Mouse (Mus musculus) forebrain, embryonic 10.5 days (tissue): ENCODE results near the gene Olfr1016. TPM values are rescaled to one million over a fixed set of nuclear protein-coding genes. Genes with fewer than 3 reads are reported as not detected.

Source experiments
- polyA plus RNA-seq: library from polyadenylated mRNA; unstranded; fragments of >200 nt; fragmentation: Nextera tagmentation; extraction: Ambion mirVana; gene quantifications from 2 replicates; pipeline ENCODE4 v1.2.1, GENCODE M21; 2016

The Olfr1016 gene
- polyA plus RNA-seq, 1 experiment from 2014 or later: not detected

Other genes with a start within 250 kb of the Olfr1016 start
- gene Olfr996, start 223.3 kb downstream of the Olfr1016 start, polyA plus RNA-seq: not detected in 2 replicates
- gene Olfr998, start 213.6 kb downstream of the Olfr1016 start, polyA plus RNA-seq: not detected in 2 replicates
- gene Olfr1000, start 190.6 kb downstream of the Olfr1016 start, polyA plus RNA-seq: not detected in 2 replicates
- not detected in 2 replicates for gene Olfr1002, start 151.8 kb downstream of the Olfr1016 start, polyA plus RNA-seq
- gene Olfr154, start 138.1 kb downstream of the Olfr1016 start, polyA plus RNA-seq: not detected in 2 replicates
- gene Olfr1006, start 123.8 kb downstream of the Olfr1016 start, polyA plus RNA-seq: not detected in 2 replicates
- gene Olfr1008, start 113.1 kb downstream of the Olfr1016 start, polyA plus RNA-seq: not detected in 2 replicates
- gene Olfr1009, start 87.1 kb downstream of the Olfr1016 start, polyA plus RNA-seq: not detected in 2 replicates
- gene Olfr1012, start 39.8 kb downstream of the Olfr1016 start, polyA plus RNA-seq: not detected in 2 replicates
- gene Olfr1013, start 35.4 kb downstream of the Olfr1016 start, polyA plus RNA-seq: not detected in 2 replicates
- not detected in 2 replicates for gene Olfr1014, start 29.8 kb downstream of the Olfr1016 start, polyA plus RNA-seq
- gene Olfr1015, start 20.5 kb downstream of the Olfr1016 start, polyA plus RNA-seq: not detected in 2 replicates
- gene Olfr1018, start 15.9 kb upstream of the Olfr1016 start, polyA plus RNA-seq: not detected in 2 replicates
- gene Olfr1019, start 42.9 kb upstream of the Olfr1016 start, polyA plus RNA-seq: not detected in 2 replicates
- not detected in 2 replicates for gene Olfr1020, start 44.5 kb upstream of the Olfr1016 start, polyA plus RNA-seq
- gene Olfr1022, start 66.0 kb upstream of the Olfr1016 start, polyA plus RNA-seq: not detected in 2 replicates
- gene Olfr1023, start 83.1 kb upstream of the Olfr1016 start, polyA plus RNA-seq: not detected in 2 replicates
- gene Olfr1024, start 102.5 kb upstream of the Olfr1016 start, polyA plus RNA-seq: not detected in 2 replicates
- not detected in 2 replicates for gene Olfr1025-ps1, start 112.6 kb upstream of the Olfr1016 start, polyA plus RNA-seq
- not detected in 2 replicates for gene Olfr1026, start 119.0 kb upstream of the Olfr1016 start, polyA plus RNA-seq
- gene Olfr1028, start 147.9 kb upstream of the Olfr1016 start, polyA plus RNA-seq: not detected in 2 replicates
- gene Olfr1029, start 171.4 kb upstream of the Olfr1016 start, polyA plus RNA-seq: not detected in 2 replicates
- not detected in 2 replicates for gene Olfr1030, start 176.7 kb upstream of the Olfr1016 start, polyA plus RNA-seq
- gene Olfr1031, start 187.8 kb upstream of the Olfr1016 start, polyA plus RNA-seq: not detected in 2 replicates
- not detected in 2 replicates for gene Olfr1032, start 203.0 kb upstream of the Olfr1016 start, polyA plus RNA-seq
- not detected in 2 replicates for gene Olfr1033, start 218.1 kb upstream of the Olfr1016 start, polyA plus RNA-seq
- not detected in 2 replicates for gene Olfr1034, start 243.3 kb upstream of the Olfr1016 start, polyA plus RNA-seq